Mouse (Mus musculus) hindbrain, embryonic 13.5 days (tissue): ENCODE results near the gene 5330417H12Rik. TPM values are rescaled to one million over a fixed set of nuclear protein-coding genes. Genes with fewer than 3 reads are reported as not detected.

Experiments
- ATAC-seq: fragments of 200-750 bp; cut with Nextera tagmentation; 2 replicates; pipeline ENCODE4 v1.8.0; 2017; ENCODE audit warnings: moderate TSS enrichment; ENCODE audit not compliant: low FRiP score
- H3K27ac ChIP-seq: fragments of 300-500 bp; sonication (generic); 2 replicates; pipeline ENCODE4 v1.5.1; 2015; ENCODE audit warnings: inconsistent platforms, mild to moderate bottlenecking, moderate library complexity
- H3K27me3 ChIP-seq: fragments of 300-500 bp; sonication (generic); 2 replicates; pipeline ENCODE4 v1.6.1; 2015; ENCODE audit warnings: mild to moderate bottlenecking, inconsistent platforms
- H3K36me3 ChIP-seq: fragments of 300-500 bp; sonication (generic); 2 replicates; pipeline ENCODE4 v1.6.1; 2015; ENCODE audit warnings: mild to moderate bottlenecking, inconsistent platforms
- H3K4me1 ChIP-seq: fragments of 300-500 bp; sonication (generic); replicated peaks from 2 replicates; pipeline ENCODE4 v1.6.1; 2015; ENCODE audit warnings: inconsistent platforms
- H3K4me2 ChIP-seq: fragments of 300-500 bp; sonication (generic); 2 replicates; pipeline ENCODE4 v1.6.1; 2015; ENCODE audit warnings: inconsistent platforms, mild to moderate bottlenecking, moderate library complexity
- H3K4me3 ChIP-seq: fragments of 300-500 bp; sonication (generic); 2 replicates; pipeline ENCODE4 v1.5.1; 2015; ENCODE audit warnings: mild to moderate bottlenecking, inconsistent platforms
- H3K9ac ChIP-seq: fragments of 300-500 bp; sonication (generic); 2 replicates; pipeline ENCODE4 v1.6.1; 2015; ENCODE audit warnings: mild to moderate bottlenecking, inconsistent platforms
- H3K9me3 ChIP-seq: fragments of 300-500 bp; sonication (generic); 2 replicates; pipeline ENCODE4 v1.6.1; 2016; ENCODE audit warnings: inconsistent platforms
- WGBS: fragments of 180-500 bp; shearing (Covaris S2); methylation state at CpG from one replicate; pipeline ENCODE4 v1.1.7; 2015; 5-methylcytosine and 5-hydroxymethylcytosine counted together
- polyA plus RNA-seq: library from polyadenylated mRNA; unstranded; fragments of >200 nt; fragmentation: Nextera tagmentation; extraction: Ambion mirVana; gene quantifications from 2 replicates; pipeline ENCODE4 v1.2.1, GENCODE M21; 2015

Gene 5330417H12Rik
- polyA plus RNA-seq, 1 experiment from 2014 or later, result not detected

- Histone ChIP-seq H3K4me3 (no peak overlapping the region), H3K27me3 (no peaks in the 10 kb centered on the region), H3K36me3 (no peaks in the 10 kb centered on the region), H3K27ac (no peak overlapping the region), H3K4me2 (no peak overlapping the region), H3K9me3 (no peaks in the 10 kb centered on the region), H3K4me1 (no peaks in the 10 kb centered on the region), H3K9ac (no peak overlapping the region)
- WGBS, result 61% methylated on average over 1 of the region's 1 CpGs
- ATAC-seq, result no peak
These were observed 26.9 kb upstream of the 5330417H12Rik start for GRCm38 (mm10) chr7:107651821-107652220.

GRCm38 (mm10) chr7:107649990-107650389 is 25.0 kb upstream of the 5330417H12Rik start:
- H3K9ac ChIP-seq, result no peak overlapping the region

GRCm38 (mm10) chr7:107648937-107649688 is 24.2 kb upstream of the 5330417H12Rik start:
- no peak overlapping the region for H3K27ac ChIP-seq
- no peak overlapping the region for H3K4me2 ChIP-seq
- no peaks in the 10 kb centered on the region for H3K27me3 ChIP-seq
- H3K9ac ChIP-seq, result no peak overlapping the region
- no peak for ATAC-seq
- no peak overlapping the region for H3K4me3 ChIP-seq
- no peaks in the 10 kb centered on the region for H3K4me1 ChIP-seq
- H3K36me3 ChIP-seq, result no peaks in the 10 kb centered on the region
- 0 out of 2 replicates have a peak, but pooled peaks cover 3% of the 10 kb centered on the region for H3K9me3 ChIP-seq
- WGBS, result 88% methylated on average over 12 of the region's 12 CpGs

More at GRCm38 (mm10) chr7:107649990-107650389, 25.0 kb upstream of the 5330417H12Rik start:
- no peaks in the 10 kb centered on the region for H3K4me1 ChIP-seq
- H3K27me3 ChIP-seq, result no peaks in the 10 kb centered on the region
- ATAC-seq, result no peak
- no peaks in the 10 kb centered on the region for H3K36me3 ChIP-seq
- no peak overlapping the region for H3K27ac ChIP-seq
- H3K4me3 ChIP-seq, result no peak overlapping the region
- H3K9me3 ChIP-seq, result 0 out of 2 replicates have a peak, but pooled peaks cover under 1% of the 10 kb centered on the region
- WGBS, result 86% methylated on average over 7 of the region's 7 CpGs
- H3K4me2 ChIP-seq, result no peak overlapping the region

GRCm38 (mm10) chr7:107644987-107645386 is 20.0 kb upstream of the 5330417H12Rik start:
- no peak overlapping the region for H3K4me3 ChIP-seq
- WGBS, result 91% methylated on average over 2 of the region's 2 CpGs
- H3K9me3 ChIP-seq, result 0 out of 2 replicates have a peak, but pooled peaks cover 3% of the 10 kb centered on the region
- no peak overlapping the region for H3K27ac ChIP-seq
- ATAC-seq, result no peak
- H3K9ac ChIP-seq, result no peak overlapping the region
- no peak overlapping the region for H3K4me2 ChIP-seq
- H3K27me3 ChIP-seq, result no peaks in the 10 kb centered on the region
- H3K4me1 ChIP-seq, result no peaks in the 10 kb centered on the region
- H3K36me3 ChIP-seq, result no peaks in the 10 kb centered on the region

- no peak overlapping the region for H3K27ac ChIP-seq
These were observed 17.8 kb upstream of the 5330417H12Rik start for GRCm38 (mm10) chr7:107642586-107643275.

GRCm38 (mm10) chr7:107638026-107638425 is 13.1 kb upstream of the 5330417H12Rik start:
- Histone ChIP-seq H3K4me1 (no peaks in the 10 kb centered on the region), H3K4me2 (no peak overlapping the region), H3K27ac (no peak overlapping the region), H3K4me3 (no peak overlapping the region), H3K27me3 (no peaks in the 10 kb centered on the region), H3K9me3 (no peaks in the 10 kb centered on the region), H3K9ac (no peak overlapping the region), H3K36me3 (no peaks in the 10 kb centered on the region)
- no peak for ATAC-seq
- 90% methylated on average over 5 of the region's 5 CpGs for WGBS

More at GRCm38 (mm10) chr7:107642586-107643275, 17.8 kb upstream of the 5330417H12Rik start:
- H3K4me2 ChIP-seq, result no peak overlapping the region
- H3K9me3 ChIP-seq, result 0 out of 2 replicates have a peak, but pooled peaks cover 3% of the 10 kb centered on the region
- H3K4me1 ChIP-seq, result no peaks in the 10 kb centered on the region
- no peaks in the 10 kb centered on the region for H3K27me3 ChIP-seq
- no peaks in the 10 kb centered on the region for H3K36me3 ChIP-seq
- H3K4me3 ChIP-seq, result no peak overlapping the region
- 77% methylated on average over 7 of the region's 7 CpGs for WGBS
- ATAC-seq, result 0 out of 2 replicates have a peak, but pooled peaks have one; percentile 57
- no peak overlapping the region for H3K9ac ChIP-seq

- 0 out of 2 replicates have a peak, but pooled peaks have one; percentile 52 for ATAC-seq
- WGBS, result 84% methylated on average over 7 of the region's 7 CpGs
- Histone ChIP-seq H3K27me3 (no peaks in the 10 kb centered on the region), H3K9me3 (no peaks in the 10 kb centered on the region), H3K27ac (no peak overlapping the region), H3K36me3 (no peaks in the 10 kb centered on the region), H3K9ac (no peak overlapping the region), H3K4me1 (no peaks in the 10 kb centered on the region), H3K4me3 (no peak overlapping the region), H3K4me2 (no peak overlapping the region)
These were observed 12.4 kb upstream of the 5330417H12Rik start for GRCm38 (mm10) chr7:107637398-107637797.

GRCm38 (mm10) chr7:107633201-107633600 is 8.2 kb upstream of the 5330417H12Rik start:
- WGBS, result 89% methylated on average over 4 of the region's 4 CpGs
- no peak overlapping the region for H3K4me2 ChIP-seq
- no peaks in the 10 kb centered on the region for H3K4me1 ChIP-seq
- H3K36me3 ChIP-seq, result no peaks in the 10 kb centered on the region
- no peak for ATAC-seq
- no peak overlapping the region for H3K4me3 ChIP-seq
- H3K9me3 ChIP-seq, result no peaks in the 10 kb centered on the region
- no peak overlapping the region for H3K27ac ChIP-seq
- H3K9ac ChIP-seq, result no peak overlapping the region
- no peaks in the 10 kb centered on the region for H3K27me3 ChIP-seq

GRCm38 (mm10) chr7:107628383-107628782 is 3.4 kb upstream of the 5330417H12Rik start:
- no peaks in the 10 kb centered on the region for H3K4me1 ChIP-seq
- no peak overlapping the region for H3K27ac ChIP-seq
- no peak overlapping the region for H3K4me3 ChIP-seq
- H3K36me3 ChIP-seq, result no peaks in the 10 kb centered on the region
- no peak overlapping the region for H3K4me2 ChIP-seq
- no peak overlapping the region for H3K9ac ChIP-seq
- H3K9me3 ChIP-seq, result no peaks in the 10 kb centered on the region
- no peaks in the 10 kb centered on the region for H3K27me3 ChIP-seq
- ATAC-seq, result no peak

GRCm38 (mm10) chr7:107625781-107626180 is 820 bp upstream of the 5330417H12Rik start:
- Histone ChIP-seq H3K36me3 (no peaks in the 10 kb centered on the region), H3K4me2 (no peak overlapping the region), H3K4me1 (no peaks in the 10 kb centered on the region), H3K4me3 (no peak overlapping the region), H3K27ac (no peak overlapping the region), H3K9ac (no peak overlapping the region), H3K9me3 (no peaks in the 10 kb centered on the region), H3K27me3 (no peaks in the 10 kb centered on the region)
- ATAC-seq, result no peak
- WGBS, result 89% methylated on average over 6 of the region's 6 CpGs

- Histone ChIP-seq H3K4me2 (no peak overlapping the region), H3K27me3 (no peaks in the 10 kb centered on the region), H3K9ac (no peak overlapping the region), H3K4me3 (no peak overlapping the region), H3K27ac (no peak overlapping the region), H3K36me3 (no peaks in the 10 kb centered on the region), H3K9me3 (no peaks in the 10 kb centered on the region), H3K4me1 (no peaks in the 10 kb centered on the region)
- no peak for ATAC-seq
- 71% methylated on average over 3 of the region's 3 CpGs for WGBS
These were observed 529 bp downstream of the 5330417H12Rik start for GRCm38 (mm10) chr7:107624432-107624831.

- Histone ChIP-seq H3K4me1 (no peaks in the 10 kb centered on the region), H3K4me2 (no peak overlapping the region), H3K9ac (no peak overlapping the region), H3K36me3 (no peaks in the 10 kb centered on the region), H3K27me3 (no peaks in the 10 kb centered on the region), H3K4me3 (no peak overlapping the region), H3K9me3 (no peaks in the 10 kb centered on the region), H3K27ac (no peak overlapping the region)
- ATAC-seq, result no peak
- 80% methylated on average over 3 of the region's 3 CpGs for WGBS
These were observed 4.8 kb downstream of the 5330417H12Rik start for GRCm38 (mm10) chr7:107620137-107620536.
